Mouse (Mus musculus) embryo, embryonic 10 days (tissue): ENCODE results near the gene Pcyt1a.

Experiments
- DNase-seq: peaks from one replicate; pipeline ENCODE4 v3.0.0-alpha.2; 2015; ENCODE audit warnings: low spot score

The Pcyt1a gene

GRCm38 (mm10) chr16:32430474-32431046 is at the start of gene Pcyt1a:
Gene Pcyt1a (plus strand): TSS chr16:32430921.
- DNase-seq, result peak; percentile 93

GRCm38 (mm10) chr16:32382901-32383300 is 47.8 kb upstream of the Pcyt1a start:
- no peak for DNase-seq

- DNase-seq, result no peak
These were observed 45.8 kb upstream of the Pcyt1a start for GRCm38 (mm10) chr16:32384885-32385284.

- DNase-seq, result no peak
These were observed 43.9 kb upstream of the Pcyt1a start for GRCm38 (mm10) chr16:32386826-32387225.

GRCm38 (mm10) chr16:32389049-32389448 is 41.7 kb upstream of the Pcyt1a start:
- DNase-seq, result no peak

- DNase-seq, result no peak
These were observed 40.9 kb upstream of the Pcyt1a start for GRCm38 (mm10) chr16:32389841-32390240.

- DNase-seq, result no peak
These were observed 39.8 kb upstream of the Pcyt1a start for GRCm38 (mm10) chr16:32390882-32391281.

GRCm38 (mm10) chr16:32395679-32396540 is 34.8 kb upstream of the Pcyt1a start:
- DNase-seq, result no peak

GRCm38 (mm10) chr16:32396541-32396835 is 34.2 kb upstream of the Pcyt1a start:
- DNase-seq, result no peak

- DNase-seq, result no peak
These were observed 32.5 kb upstream of the Pcyt1a start for GRCm38 (mm10) chr16:32398206-32398605.

GRCm38 (mm10) chr16:32400267-32400666 is 30.5 kb upstream of the Pcyt1a start, which contains the start of gene Tm4sf19:
Gene Tm4sf19 (plus strand): TSS chr16:32400506.
- no peak for DNase-seq

- DNase-seq, result no peak
These were observed 29.3 kb upstream of the Pcyt1a start for GRCm38 (mm10) chr16:32401335-32401965.

GRCm38 (mm10) chr16:32402818-32403217 is 27.9 kb upstream of the Pcyt1a start:
- DNase-seq, result no peak

GRCm38 (mm10) chr16:32405716-32406115 is 25.0 kb upstream of the Pcyt1a start:
- DNase-seq, result no peak

- DNase-seq, result no peak
These were observed 24.1 kb upstream of the Pcyt1a start for GRCm38 (mm10) chr16:32406671-32407070.

- no peak for DNase-seq
These were observed 23.0 kb upstream of the Pcyt1a start for GRCm38 (mm10) chr16:32407730-32408129.

GRCm38 (mm10) chr16:32417457-32417856 is 13.3 kb upstream of the Pcyt1a start:
- DNase-seq, result no peak

GRCm38 (mm10) chr16:32419517-32420483 is 10.9 kb upstream of the Pcyt1a start, which contains the start of gene Tctex1d2:
Gene Tctex1d2 (plus strand): TSS chr16:32419702.
- DNase-seq, result peak; percentile 99

GRCm38 (mm10) chr16:32427506-32427905 is 3.2 kb upstream of the Pcyt1a start:
- no peak for DNase-seq

GRCm38 (mm10) chr16:32431047-32431591 is 398 bp downstream of the Pcyt1a start:
- peak; percentile 50 for DNase-seq

GRCm38 (mm10) chr16:32431926-32432325 is 1.2 kb downstream of the Pcyt1a start:
- DNase-seq, result no peak

- DNase-seq, result no peak
These were observed 2.4 kb downstream of the Pcyt1a start for GRCm38 (mm10) chr16:32433138-32433537.
